Mouse (Mus musculus): ENCODE measurements around the gene Cldn9. TPM values are rescaled to one million over a fixed set of nuclear protein-coding genes. Genes with fewer than 3 reads are reported as not detected.

The Cldn9 gene
- total RNA-seq, 2 experiments from 2014 or later, result not detected

DNA sequence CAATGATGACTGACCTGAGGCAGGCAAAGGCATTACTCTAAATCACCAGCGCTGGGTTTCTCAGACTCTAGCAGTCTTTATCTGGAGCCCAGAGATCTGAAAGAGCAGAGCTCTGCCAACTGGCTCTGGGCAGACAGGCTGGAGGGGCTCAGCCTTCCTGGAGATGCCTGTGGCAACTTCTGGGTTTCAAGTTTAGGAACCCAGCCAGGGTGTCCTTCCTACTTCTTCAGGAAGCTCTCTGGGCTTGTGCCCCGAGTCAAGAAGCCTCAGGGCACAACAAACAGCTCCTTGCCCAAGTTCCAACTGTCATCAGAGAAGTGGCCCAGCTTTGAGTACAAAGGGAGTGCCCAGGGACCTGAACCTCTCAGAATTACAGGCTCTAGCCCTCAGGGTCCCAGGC, 29.4 kb downstream of the Cldn9 start:
- ATAC-seq (replicated peaks; ENCODE audit: low FRiP score, poor library complexity, severe bottlenecking), result no peak

DNA sequence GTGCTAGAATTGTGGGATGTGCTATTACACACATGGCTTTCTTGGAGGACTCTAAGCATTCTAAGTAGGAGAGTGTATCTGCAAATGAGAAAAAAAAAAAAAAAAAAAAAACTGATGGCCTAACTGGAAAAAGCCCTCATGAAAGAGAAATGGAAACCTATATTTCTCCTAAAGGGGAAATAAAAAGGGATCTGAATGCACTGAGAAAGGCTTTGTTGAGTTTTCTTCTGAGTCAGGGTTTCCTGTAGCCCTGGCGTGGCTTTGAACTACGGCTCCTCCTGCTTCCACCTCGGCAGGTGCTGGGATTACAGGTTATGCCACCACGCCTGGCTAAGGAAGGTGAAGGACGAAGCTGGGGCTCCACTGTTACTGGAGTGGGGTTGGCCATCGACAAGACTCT, 29.8 kb downstream of the Cldn9 start:
- no peak for ATAC-seq (replicated peaks; ENCODE audit: low FRiP score, poor library complexity, severe bottlenecking)

DNA sequence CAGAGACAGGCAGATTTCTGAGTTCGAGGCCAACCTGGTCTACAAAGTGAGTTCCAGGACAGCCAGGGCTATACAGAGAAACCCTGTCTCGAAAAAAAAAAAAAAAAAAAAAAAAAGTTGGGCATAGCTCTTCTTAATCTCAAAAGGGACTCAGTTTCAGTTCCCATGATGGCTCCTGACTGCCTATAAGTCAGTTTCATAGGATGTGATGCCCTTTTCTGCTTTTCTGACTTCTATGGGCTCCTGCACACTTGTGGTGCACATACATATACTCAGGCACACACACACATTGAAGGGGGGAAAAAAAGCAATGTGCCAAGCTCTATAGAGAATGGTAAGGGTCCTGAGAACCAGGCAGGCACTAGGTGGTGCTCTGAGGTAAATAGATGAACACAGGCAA, 30.5 kb downstream of the Cldn9 start:
- ATAC-seq (replicated peaks; ENCODE audit: low FRiP score, poor library complexity, severe bottlenecking), result no peak

DNA sequence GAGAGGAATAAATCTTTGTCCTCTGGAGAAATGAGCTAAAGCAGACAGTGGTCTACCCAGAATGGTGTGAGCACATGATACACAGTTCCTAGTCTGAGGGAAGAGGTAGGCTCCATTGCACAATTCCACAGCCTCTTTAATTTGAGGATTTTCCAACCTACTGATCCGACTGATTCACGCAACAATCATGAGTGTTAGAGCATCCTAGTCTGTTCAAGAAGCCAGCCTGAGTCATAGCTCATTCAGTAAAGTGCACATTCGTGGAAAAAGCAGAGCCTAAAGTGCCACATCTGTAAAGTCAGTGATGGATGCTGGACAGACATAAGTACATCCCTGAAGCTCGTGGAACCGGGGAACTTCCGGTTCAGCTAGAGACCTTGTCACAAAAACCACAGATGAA, 32.5 kb downstream of the Cldn9 start:
- ATAC-seq (replicated peaks; ENCODE audit: low FRiP score, poor library complexity, severe bottlenecking), result no peak

DNA sequence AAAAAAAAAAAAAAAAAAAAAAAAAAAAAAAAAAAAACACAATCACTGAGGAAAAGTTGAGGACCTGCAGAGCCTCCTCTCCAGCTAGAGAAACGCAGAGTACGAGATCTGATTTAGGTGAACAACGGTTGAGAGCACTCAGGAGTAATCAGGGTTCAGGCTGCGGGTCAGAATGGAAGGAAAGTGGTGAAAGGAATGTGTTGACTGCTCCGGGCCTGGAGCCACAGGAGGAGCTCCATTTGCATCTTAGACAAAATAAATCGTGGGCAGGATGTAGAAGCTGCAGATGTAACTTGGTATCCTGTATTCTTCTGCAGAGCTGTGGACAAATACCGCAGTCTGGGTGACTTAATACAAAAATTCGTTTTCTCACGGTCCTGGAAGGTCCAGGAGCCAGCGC, 37.9 kb downstream of the Cldn9 start:
- no peak for ATAC-seq (replicated peaks; ENCODE audit: low FRiP score, poor library complexity, severe bottlenecking)

DNA sequence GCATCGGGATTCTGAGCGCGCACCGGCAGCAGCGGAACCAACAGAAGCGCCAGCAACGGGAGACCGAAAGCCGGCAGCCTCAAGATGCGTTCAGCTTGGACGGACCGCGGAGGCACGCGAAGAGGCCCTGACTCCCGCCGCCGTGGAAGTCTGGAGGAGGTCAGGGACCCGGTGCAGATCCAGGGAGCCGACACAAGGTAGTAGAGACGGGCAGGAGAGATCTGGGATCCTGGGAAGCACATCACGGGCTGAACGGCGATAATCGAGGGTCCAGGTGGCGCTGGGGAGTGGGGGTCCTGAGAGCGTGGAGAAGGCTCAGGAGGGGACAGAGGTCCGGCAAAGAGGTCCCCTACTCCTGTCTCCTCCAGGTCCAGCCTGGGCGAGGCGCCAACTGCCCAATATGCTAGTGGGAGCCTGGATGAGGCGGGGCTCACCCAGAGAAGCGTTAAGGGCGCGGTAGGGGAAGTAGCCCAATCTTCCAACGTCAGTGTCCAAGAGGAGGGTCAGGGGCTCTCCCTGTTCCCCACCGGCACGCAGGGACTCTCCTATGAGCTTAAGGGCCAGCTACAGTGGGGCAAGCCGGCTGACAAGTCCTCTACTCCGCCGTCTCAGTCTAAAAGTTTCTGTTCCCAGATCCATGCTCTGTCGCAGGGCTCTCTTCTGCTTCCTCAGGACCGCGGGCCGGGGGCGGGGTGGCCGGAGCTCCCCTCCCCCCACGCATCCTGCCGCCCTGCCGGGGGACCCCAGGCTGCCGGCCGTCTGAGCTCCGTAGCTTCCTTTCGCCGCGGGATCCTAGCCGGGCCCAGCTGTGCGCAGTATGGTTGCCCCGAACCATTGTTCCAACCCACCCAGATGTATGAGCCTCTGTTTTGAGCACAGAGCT, 39.0 kb downstream of the Cldn9 start, which contains the start of gene Mmp25:
TSS of gene Mmp25 (minus strand) at position 665 of the 883 bp plus-strand sequence.
- no peak for ATAC-seq (replicated peaks; ENCODE audit: low FRiP score, poor library complexity, severe bottlenecking)

Other genes starting within 250 kb of the Cldn9 start
- gene Vmn2r117, start 204.3 kb downstream of the Cldn9 start, total RNA-seq (2015; ENCODE audit: low replicate concordance), result not detected in 2 replicates
- gene Vmn2r117, start 204.3 kb downstream of the Cldn9 start, total RNA-seq (2017; ENCODE audit: low replicate concordance), result not detected in 2 replicates
- gene Zfp213, start 119.8 kb downstream of the Cldn9 start, total RNA-seq (2015; ENCODE audit: low replicate concordance), result 2.2 and 3.4 TPM in 2 replicates
- gene Zfp213, start 119.8 kb downstream of the Cldn9 start, total RNA-seq (2017; ENCODE audit: low replicate concordance), result 0.90 and 1.4 TPM in 2 replicates
- not detected in 2 replicates for gene Zfp13, start 84.5 kb downstream of the Cldn9 start, total RNA-seq (2015; ENCODE audit: low replicate concordance)
- gene Zfp13, start 84.5 kb downstream of the Cldn9 start, total RNA-seq (2017; ENCODE audit: low replicate concordance), result not detected in 2 replicates
- gene Zscan10, start 83.2 kb downstream of the Cldn9 start, total RNA-seq (2015; ENCODE audit: low replicate concordance), result not detected in 2 replicates
- not detected in 2 replicates for gene Zscan10, start 83.2 kb downstream of the Cldn9 start, total RNA-seq (2017; ENCODE audit: low replicate concordance)
- gene Mmp25, start 38.7 kb downstream of the Cldn9 start, total RNA-seq (2015; ENCODE audit: low replicate concordance), result 4.6 and 7.9 TPM in 2 replicates
- gene Mmp25, start 38.7 kb downstream of the Cldn9 start, total RNA-seq (2017; ENCODE audit: low replicate concordance), result 1.3 and 1.5 TPM in 2 replicates
- not detected in 2 replicates for gene Bicdl2, start 23.5 kb downstream of the Cldn9 start, total RNA-seq (2015; ENCODE audit: low replicate concordance)
- not detected in 2 replicates for gene Bicdl2, start 23.5 kb downstream of the Cldn9 start, total RNA-seq (2017; ENCODE audit: low replicate concordance)
- 6.3 and 15.9 TPM in 2 replicates for gene Hcfc1r1, start 10.4 kb downstream of the Cldn9 start, total RNA-seq (2015; ENCODE audit: low replicate concordance)
- 8.6 and 11.0 TPM in 2 replicates for gene Hcfc1r1, start 10.4 kb downstream of the Cldn9 start, total RNA-seq (2017; ENCODE audit: low replicate concordance)
- gene Thoc6, start 10.1 kb downstream of the Cldn9 start, total RNA-seq (2015; ENCODE audit: low replicate concordance), result 11.3 and 11.9 TPM in 2 replicates
- 3.5 and 4.0 TPM in 2 replicates for gene Thoc6, start 10.1 kb downstream of the Cldn9 start, total RNA-seq (2017; ENCODE audit: low replicate concordance)
- 5.0 TPM in 1 of 2 replicates, not detected in the other for gene Tnfrsf12a, start 6.6 kb downstream of the Cldn9 start, total RNA-seq (2015; ENCODE audit: low replicate concordance)
- gene Tnfrsf12a, start 6.6 kb downstream of the Cldn9 start, total RNA-seq (2017; ENCODE audit: low replicate concordance), result 6.1 TPM in 1 of 2 replicates, not detected in the other
- not detected in 2 replicates for gene Cldn6, start 4.8 kb downstream of the Cldn9 start, total RNA-seq (2015; ENCODE audit: low replicate concordance)
- gene Cldn6, start 4.8 kb downstream of the Cldn9 start, total RNA-seq (2017; ENCODE audit: low replicate concordance), result not detected in 2 replicates
- gene 1520401A03Rik, start 38.8 kb upstream of the Cldn9 start, total RNA-seq (2015; ENCODE audit: low replicate concordance), result not detected in 2 replicates
- gene 1520401A03Rik, start 38.8 kb upstream of the Cldn9 start, total RNA-seq (2017; ENCODE audit: low replicate concordance), result not detected in 2 replicates
- gene Pkmyt1, start 42.3 kb upstream of the Cldn9 start, total RNA-seq (2015; ENCODE audit: low replicate concordance), result 50.3 and 81.4 TPM in 2 replicates
- 30.7 and 39.9 TPM in 2 replicates for gene Pkmyt1, start 42.3 kb upstream of the Cldn9 start, total RNA-seq (2017; ENCODE audit: low replicate concordance)
- 1.4 and 10.1 TPM in 2 replicates for gene Paqr4, start 56.8 kb upstream of the Cldn9 start, total RNA-seq (2015; ENCODE audit: low replicate concordance)
- 7.5 and 11.2 TPM in 2 replicates for gene Paqr4, start 56.8 kb upstream of the Cldn9 start, total RNA-seq (2017; ENCODE audit: low replicate concordance)
- gene Kremen2, start 61.8 kb upstream of the Cldn9 start, total RNA-seq (2015; ENCODE audit: low replicate concordance), result not detected in 2 replicates
- not detected in 2 replicates for gene Kremen2, start 61.8 kb upstream of the Cldn9 start, total RNA-seq (2017; ENCODE audit: low replicate concordance)
- 2.1 and 2.9 TPM in 2 replicates for gene Flywch1, start 87.6 kb upstream of the Cldn9 start, total RNA-seq (2015; ENCODE audit: low replicate concordance)
- 3.4 and 14.2 TPM in 2 replicates for gene Flywch1, start 87.6 kb upstream of the Cldn9 start, total RNA-seq (2017; ENCODE audit: low replicate concordance)
- not detected in 2 replicates for gene Flywch2, start 102.1 kb upstream of the Cldn9 start, total RNA-seq (2015; ENCODE audit: low replicate concordance)
- gene Flywch2, start 102.1 kb upstream of the Cldn9 start, total RNA-seq (2017; ENCODE audit: low replicate concordance), result not detected in 2 replicates
- gene Srrm2, start 106.5 kb upstream of the Cldn9 start, total RNA-seq (2015; ENCODE audit: low replicate concordance), result 468 and 572 TPM in 2 replicates
- gene Srrm2, start 106.5 kb upstream of the Cldn9 start, total RNA-seq (2017; ENCODE audit: low replicate concordance), result 294 and 325 TPM in 2 replicates
- 137 and 167 TPM in 2 replicates for gene Elob, start 145.1 kb upstream of the Cldn9 start, total RNA-seq (2015; ENCODE audit: low replicate concordance)
- 51.7 and 117 TPM in 2 replicates for gene Elob, start 145.1 kb upstream of the Cldn9 start, total RNA-seq (2017; ENCODE audit: low replicate concordance)
- gene Prss33, start 152.0 kb upstream of the Cldn9 start, total RNA-seq (2015; ENCODE audit: low replicate concordance), result not detected in 2 replicates
- gene Prss33, start 152.0 kb upstream of the Cldn9 start, total RNA-seq (2017; ENCODE audit: low replicate concordance), result not detected in 2 replicates
- gene Prss32, start 159.8 kb upstream of the Cldn9 start, total RNA-seq (2015; ENCODE audit: low replicate concordance), result not detected in 2 replicates
- gene Prss32, start 159.8 kb upstream of the Cldn9 start, total RNA-seq (2017; ENCODE audit: low replicate concordance), result not detected in 2 replicates
- not detected in 2 replicates for gene Prss41, start 160.1 kb upstream of the Cldn9 start, total RNA-seq (2015; ENCODE audit: low replicate concordance)
- gene Prss41, start 160.1 kb upstream of the Cldn9 start, total RNA-seq (2017; ENCODE audit: low replicate concordance), result not detected in 2 replicates
- not detected in 2 replicates for gene Prss21, start 184.0 kb upstream of the Cldn9 start, total RNA-seq (2015; ENCODE audit: low replicate concordance)
- gene Prss21, start 184.0 kb upstream of the Cldn9 start, total RNA-seq (2017; ENCODE audit: low replicate concordance), result not detected in 2 replicates
- not detected in 2 replicates for gene Dcpp1, start 196.8 kb upstream of the Cldn9 start, total RNA-seq (2015; ENCODE audit: low replicate concordance)
- not detected in 2 replicates for gene Dcpp1, start 196.8 kb upstream of the Cldn9 start, total RNA-seq (2017; ENCODE audit: low replicate concordance)
- not detected in 2 replicates for gene Dcpp2, start 196.9 kb upstream of the Cldn9 start, total RNA-seq (2015; ENCODE audit: low replicate concordance)
- gene Dcpp2, start 196.9 kb upstream of the Cldn9 start, total RNA-seq (2017; ENCODE audit: low replicate concordance), result not detected in 2 replicates
- not detected in 2 replicates for gene Dcpp3, start 233.4 kb upstream of the Cldn9 start, total RNA-seq (2015; ENCODE audit: low replicate concordance)
- gene Dcpp3, start 233.4 kb upstream of the Cldn9 start, total RNA-seq (2017; ENCODE audit: low replicate concordance), result not detected in 2 replicates

Measured in erythroid progenitor cell, adult 5-6 weeks (primary cell).